Mouse (Mus musculus) cerebellum, adult 2 months (tissue): ENCODE data around the gene Commd1. TPM values are rescaled to one million over a fixed set of nuclear protein-coding genes. Genes with fewer than 3 reads are reported as not detected.

Source experiments
- DNase-seq, 2 experiments: peaks; one replicate each; pipeline ENCODE4 v3.0.0; 2021
- H3K27ac ChIP-seq: fragments of 200-500 bp; 2 replicates; pipeline ENCODE4 v1.5.1; 2012; ENCODE audit warnings: low read length, control low read depth, inconsistent platforms; ENCODE audit not compliant: insufficient read depth
- H3K27me3 ChIP-seq: fragments of 200-500 bp; 2 replicates; pipeline ENCODE4 v1.6.1; 2012; ENCODE audit warnings: inconsistent platforms, mild to moderate bottlenecking, low read length, moderate library complexity; ENCODE audit not compliant: control insufficient read depth, insufficient read depth
- H3K4me1 ChIP-seq: fragments of 200-500 bp; 2 replicates; pipeline ENCODE4 v1.6.1; 2011; ENCODE audit warnings: low read length; ENCODE audit not compliant: control insufficient read depth, insufficient read depth
- H3K4me3 ChIP-seq: fragments of 200-500 bp; replicated peaks from 2 replicates; pipeline ENCODE3; 2011; ENCODE audit warnings: mild to moderate bottlenecking, low read depth, low read length, control low read depth; ENCODE audit not compliant: insufficient read depth
- CTCF ChIP-seq: fragments of 200-500 bp; IDR thresholded peaks from 2 replicates; pipeline ENCODE4 v1.5.1; 2011; ENCODE audit warnings: low read depth, mild to moderate bottlenecking, control low read depth, low read length, moderate library complexity, borderline replicate concordance; ENCODE audit not compliant: insufficient read depth
- POLR2A ChIP-seq: fragments of 200-500 bp; IDR thresholded peaks from 2 replicates; pipeline ENCODE4 v1.6.1; 2011; ENCODE audit warnings: low read length, control low read depth, borderline replicate concordance; ENCODE audit not compliant: insufficient read depth
- WGBS: fragments of 180-500 bp; shearing (Covaris S2); methylation state at CpG from one replicate; pipeline ENCODE4 v1.1.7; 2018; 5-methylcytosine and 5-hydroxymethylcytosine counted together
- polyA plus RNA-seq: library from polyadenylated mRNA; depleted of rRNA; stranded (reverse); fragments of >200 nt; gene quantifications from 2 replicates; pipeline ENCODE4 v1.2.3, GENCODE M21; 2012

Commd1 gene
- polyA plus RNA-seq, 1 experiment, result 49.1 TPM

DNA sequence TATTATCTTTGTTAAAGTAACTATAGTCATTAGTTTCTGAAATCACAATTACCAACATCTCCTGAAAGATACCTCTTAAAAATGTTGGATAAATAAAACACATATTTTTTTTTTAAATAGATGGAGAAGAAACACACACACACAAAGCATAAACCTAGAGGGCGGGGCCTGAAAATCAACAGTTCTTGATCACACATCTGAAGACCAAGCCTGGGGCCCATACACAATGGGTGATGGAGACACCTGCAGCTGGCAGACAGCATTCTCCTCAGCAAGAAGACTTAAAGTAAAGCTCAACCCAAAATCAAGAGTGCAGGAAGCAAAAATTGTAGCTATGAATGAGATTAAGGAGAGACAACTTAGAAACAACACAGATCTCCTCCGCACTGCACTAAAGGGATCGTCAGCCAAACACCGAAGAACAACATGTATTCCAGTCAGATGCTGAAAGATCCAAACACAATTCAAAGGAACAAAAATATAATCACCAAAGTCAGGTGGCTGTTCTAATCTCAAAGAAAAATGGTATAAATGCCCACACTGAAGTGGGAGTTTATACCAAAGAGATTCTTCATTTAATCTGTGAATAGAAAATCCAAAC lies 44.4 kb downstream of the Commd1 start:
- TF ChIP-seq POLR2A, result no peak
- TF ChIP-seq CTCF, result no peak
- no peaks in the 10 kb centered on the region for H3K4me1 ChIP-seq
- no peak for DNase-seq
- no peak overlapping the region for H3K27ac ChIP-seq
- H3K4me3 ChIP-seq, result no peak overlapping the region
- H3K27me3 ChIP-seq, result no peaks in the 10 kb centered on the region
- WGBS, result 98% methylated on average over 4 of the region's 4 CpGs

DNA sequence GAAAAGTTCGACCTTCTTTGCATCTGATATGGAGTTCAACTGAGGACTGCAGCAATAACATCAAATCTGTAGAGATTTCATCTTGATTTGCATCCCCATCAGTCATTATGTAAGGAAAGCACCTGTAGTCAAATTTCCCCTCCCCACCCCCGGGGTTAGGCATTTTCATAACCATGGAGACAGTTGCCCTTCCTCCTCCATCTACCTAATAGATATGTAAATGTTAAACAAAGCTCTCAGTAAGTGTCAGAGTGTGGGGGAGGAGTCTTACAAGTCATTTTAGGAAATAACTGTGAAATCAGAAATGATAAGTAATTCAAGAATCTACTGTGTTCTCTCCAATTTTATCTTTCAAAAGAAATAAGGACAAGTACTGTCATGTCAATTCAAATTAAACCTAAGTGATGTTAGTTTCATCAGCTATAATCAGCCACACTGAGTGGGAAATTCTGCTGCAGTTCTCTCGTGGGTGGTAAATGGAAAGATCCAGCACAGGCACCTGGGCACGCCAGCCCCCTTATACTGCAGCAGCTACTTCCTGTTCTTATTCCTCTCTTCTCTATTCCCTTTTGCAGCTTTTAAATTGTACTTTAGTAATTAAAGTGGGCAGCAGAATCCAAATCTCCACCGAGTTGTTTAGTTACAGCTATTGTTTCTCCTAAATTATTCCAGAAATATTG lies 45.6 kb downstream of the Commd1 start:
- 70% methylated on average over 5 of the region's 5 CpGs for WGBS
- DNase-seq, result no peak
- Histone ChIP-seq H3K4me3 (no peak overlapping the region), H3K27me3 (no peaks in the 10 kb centered on the region), H3K27ac (no peak overlapping the region), H3K4me1 (no peaks in the 10 kb centered on the region)
- no peak for TF ChIP-seq POLR2A
- no peak for TF ChIP-seq CTCF

GRCm38 (mm10) chr11:22932167-22932566 lies 50.0 kb downstream of the Commd1 start:
- TF ChIP-seq POLR2A, result no peak
- TF ChIP-seq CTCF, result no peak
- no peaks in the 10 kb centered on the region for H3K4me1 ChIP-seq
- H3K4me3 ChIP-seq, result no peak overlapping the region
- no peaks in the 10 kb centered on the region for H3K27me3 ChIP-seq
- no peak overlapping the region for H3K27ac ChIP-seq
- no peak for DNase-seq

- Histone ChIP-seq H3K4me1 (no peaks in the 10 kb centered on the region), H3K27me3 (no peaks in the 10 kb centered on the region), H3K27ac (no peak overlapping the region), H3K4me3 (no peak overlapping the region)
- no peak for DNase-seq
- WGBS, result 98% methylated on average over 2 of the region's 2 CpGs
- TF ChIP-seq CTCF, result no peak
Measured at GRCm38 (mm10) chr11:22931320-22931905, 50.8 kb downstream of the Commd1 start.

GRCm38 (mm10) chr11:22930129-22930528 lies 52.1 kb downstream of the Commd1 start:
- no peak for DNase-seq
- TF ChIP-seq POLR2A, result no peak
- no peak for TF ChIP-seq CTCF
- no peak overlapping the region for H3K4me3 ChIP-seq
- H3K27me3 ChIP-seq, result no peaks in the 10 kb centered on the region
- H3K4me1 ChIP-seq, result no peaks in the 10 kb centered on the region
- WGBS, result 82% methylated on average over 2 of the region's 2 CpGs
- no peak overlapping the region for H3K27ac ChIP-seq

DNA sequence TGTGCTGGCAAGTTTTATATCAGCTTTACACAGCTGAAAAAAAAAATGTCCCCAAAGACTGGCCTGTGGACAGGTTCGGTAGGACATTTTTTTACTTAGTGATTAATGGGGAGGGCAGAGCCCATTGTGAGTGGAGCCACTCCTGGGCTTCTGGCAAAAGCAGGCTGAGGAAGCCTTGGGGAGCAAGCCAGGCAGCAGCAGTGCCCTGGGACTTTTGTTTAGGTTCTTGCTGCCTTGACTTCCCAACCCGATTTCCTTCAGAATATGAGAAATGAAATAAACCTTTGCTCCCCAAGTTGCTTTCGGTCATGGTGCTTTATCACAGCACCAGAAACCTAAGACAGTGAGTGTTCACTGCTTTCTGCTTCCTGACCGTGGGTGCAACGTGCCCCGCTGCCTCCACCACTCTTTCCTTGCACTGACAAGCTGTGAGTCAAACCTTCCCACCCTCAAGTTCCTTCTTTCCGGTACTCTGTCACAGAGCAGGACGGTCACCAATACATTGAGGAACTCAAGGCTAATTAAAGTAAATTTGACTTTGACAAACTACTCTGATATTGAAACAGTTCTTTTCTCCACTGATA lies 53.5 kb downstream of the Commd1 start:
- H3K27ac ChIP-seq, result no peak overlapping the region
- TF ChIP-seq POLR2A (no peak), CTCF (no peak)
- H3K4me3 ChIP-seq, result no peak overlapping the region
- no peaks in the 10 kb centered on the region for H3K4me1 ChIP-seq
- 92% methylated on average over 8 of the region's 8 CpGs for WGBS
- no peaks in the 10 kb centered on the region; the same call in 1 of the 2 replicates for H3K27me3 ChIP-seq
- DNase-seq, result no peak

GRCm38 (mm10) chr11:22923606-22924005 lies 58.6 kb downstream of the Commd1 start:
- WGBS, result 77% methylated on average over 2 of the region's 2 CpGs
- Histone ChIP-seq H3K27ac (no peak overlapping the region), H3K4me3 (no peak overlapping the region), H3K27me3 (no peaks in the 10 kb centered on the region; the same call in 1 of the 2 replicates), H3K4me1 (no peaks in the 10 kb centered on the region)
- no peak for DNase-seq
- TF ChIP-seq CTCF (no peak), POLR2A (no peak)

DNA sequence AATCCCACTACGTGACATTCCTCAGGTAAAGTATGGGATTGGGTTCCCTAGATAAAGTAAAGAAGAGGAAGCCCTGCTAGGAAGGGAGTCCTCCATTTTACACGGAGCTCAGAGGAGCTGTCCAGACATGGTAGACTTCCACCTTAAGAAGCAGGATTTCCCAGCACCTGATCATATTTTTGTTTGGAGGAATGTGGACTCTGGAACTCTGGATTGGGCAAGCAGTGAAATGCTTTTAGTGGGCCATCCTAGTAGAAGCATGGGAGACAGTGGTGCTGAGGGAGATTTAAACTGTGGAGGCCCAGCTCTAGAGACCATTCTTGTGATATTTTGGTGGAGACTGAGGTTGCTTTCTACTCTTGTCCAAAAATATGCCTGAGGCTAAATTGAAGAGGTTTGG lies 59.6 kb downstream of the Commd1 start:
- H3K27me3 ChIP-seq, result no peaks in the 10 kb centered on the region; the same call in 1 of the 2 replicates
- TF ChIP-seq CTCF (no peak), POLR2A (no peak)
- 97% methylated on average over 2 of the region's 2 CpGs for WGBS

DNA sequence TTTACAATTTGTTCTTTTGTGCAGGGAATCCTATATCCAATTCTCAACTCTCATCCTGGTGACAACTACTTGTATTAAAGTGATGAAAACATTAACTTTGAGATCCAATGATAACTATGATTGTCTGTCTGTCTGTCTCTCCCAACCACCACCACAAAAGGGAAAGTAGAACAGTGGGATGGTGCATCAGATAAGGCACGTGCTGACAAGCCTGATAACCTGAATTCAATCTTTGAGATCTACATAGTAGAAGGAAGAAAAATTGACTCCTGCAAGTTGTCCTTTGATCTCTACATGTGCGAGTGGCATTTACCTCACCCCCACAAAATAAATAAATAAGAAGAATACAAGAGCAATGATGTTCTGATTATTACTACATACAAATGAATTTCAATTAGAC lies 62.8 kb downstream of the Commd1 start:
- no peaks in the 10 kb centered on the region; the same call in 1 of the 2 replicates for H3K27me3 ChIP-seq
- H3K27ac ChIP-seq, result no peak overlapping the region
- no peak for DNase-seq
- no peaks in the 10 kb centered on the region for H3K4me1 ChIP-seq
- H3K4me3 ChIP-seq, result no peak overlapping the region
- 91% methylated on average over 2 of the region's 2 CpGs for WGBS
- TF ChIP-seq POLR2A (no peak), CTCF (no peak)

More for the DNA sequence above, 59.6 kb downstream of the Commd1 start:
- H3K4me1 ChIP-seq, result no peaks in the 10 kb centered on the region
- no peak for DNase-seq
- H3K4me3 ChIP-seq, result no peak overlapping the region
- H3K27ac ChIP-seq, result no peak overlapping the region
